Mouse (Mus musculus): ENCODE measurements at regions not wholly inside any gene's neighbourhood (a gene's known extent, or its start where the extent isn't known, plus 50 kb on each side); places are given as distances from the start of the nearest gene placed in this dataset.

GRCm38 (mm10) chr12:54333632-54334321 lies 130.1 kb upstream of the Egln3 start:
- TF ChIP-seq CTCF (IDR thresholded peaks at IDR 0.05; ENCODE audit: low read depth, low read length): no peak
- TF ChIP-seq POLR2A (IDR thresholded peaks at IDR 0.05; ENCODE audit: insufficient read depth, low read length): no peak
- TF ChIP-seq EP300 (IDR thresholded peaks at IDR 0.05; ENCODE audit: insufficient read depth, low read depth, low read length): no peak
